Mouse (Mus musculus) ES-E14 (cell line): ENCODE data around the gene Dnhd1. TPM values are rescaled to one million over a fixed set of nuclear protein-coding genes. Genes with fewer than 3 reads are reported as not detected.

Source experiments
- DNase-seq: peaks from one replicate; pipeline ENCODE4 v3.0.0-alpha.2; 2013; ENCODE audit warnings: low read depth, low spot score
- H3K27ac ChIP-seq: 2 replicates; pipeline ENCODE4 v1.5.1; 2012; ENCODE audit warnings: low read depth, mild to moderate bottlenecking, low read length, moderate library complexity, mixed read lengths; ENCODE audit not compliant: poor library complexity, insufficient read depth, severe bottlenecking
- H3K36me3 ChIP-seq: 2 replicates; pipeline ENCODE4 v1.6.1; 2012; ENCODE audit warnings: mild to moderate bottlenecking, low read length, moderate library complexity, mixed read lengths; ENCODE audit not compliant: control insufficient read depth, poor library complexity, insufficient read depth, severe bottlenecking
- H3K4me1 ChIP-seq, 2 experiments: fragments of 150-350 bp in 1 of 2; sonication (generic) in 1 of 2; 2 replicates each; pipeline ENCODE4 v1.6.1; 2012; ENCODE audit warnings: low read length in 2 of 2, mild to moderate bottlenecking in 1 of 2, mixed read lengths in 1 of 2; ENCODE audit not compliant: control insufficient read depth in 2 of 2, insufficient read depth in 2 of 2, poor library complexity in 1 of 2
- H3K4me3 ChIP-seq, 2 experiments: fragments of 150-350 bp in 1 of 2; sonication (generic) in 1 of 2; 2 replicates each; pipeline ENCODE4 v1.5.1; 2012; ENCODE audit warnings: low read length in 2 of 2, low read depth in 1 of 2, mild to moderate bottlenecking in 1 of 2, mixed read lengths in 1 of 2; ENCODE audit not compliant: insufficient read depth in 1 of 2, poor library complexity in 1 of 2, severe bottlenecking in 1 of 2
- H3K9ac ChIP-seq: 2 replicates; pipeline ENCODE4 v1.6.1; 2012; ENCODE audit warnings: low read depth, mild to moderate bottlenecking, low read length, mixed read lengths; ENCODE audit not compliant: poor library complexity, insufficient read depth, severe bottlenecking
- H3K9me3 ChIP-seq: fragments of 150-350 bp; sonication (generic); 2 replicates; pipeline ENCODE4 v1.6.1; 2012; ENCODE audit warnings: low read depth, mild to moderate bottlenecking, low read length; ENCODE audit not compliant: control insufficient read depth, insufficient read depth
- CHD2 ChIP-seq: IDR thresholded peaks from 2 replicates; pipeline ENCODE4 v1.6.1; 2014; ENCODE audit warnings: mild to moderate bottlenecking, low read depth, low read length, inconsistent platforms
- HCFC1 ChIP-seq: IDR thresholded peaks from 2 replicates; pipeline ENCODE4 v1.6.1; 2012; ENCODE audit warnings: low read length, inconsistent platforms, borderline replicate concordance; ENCODE audit not compliant: insufficient read depth
- MAFK ChIP-seq: IDR thresholded peaks from 2 replicates; pipeline ENCODE4 v1.6.1; 2014; ENCODE audit warnings: mild to moderate bottlenecking, low read depth, low read length, inconsistent platforms; ENCODE audit not compliant: insufficient read depth
- ZC3H11A ChIP-seq: IDR thresholded peaks from 2 replicates; pipeline ENCODE4 v1.6.1; 2012; ENCODE audit warnings: low read depth, mild to moderate bottlenecking, inconsistent platforms, low read length, borderline replicate concordance
- ZNF384 ChIP-seq: IDR thresholded peaks from 2 replicates; pipeline ENCODE4 v1.6.1; 2012; ENCODE audit warnings: low read depth, low read length, inconsistent platforms
- in situ Hi-C, 2 experiments: fragments of 600-800 bp; cut with MboI; formaldehyde crosslinking; loops; one replicate each; pipeline ENCODE4 v1.15.1; 2025; ENCODE audit warnings: low sequenced_read_pairs in 2 of 2, inconsistent platforms in 1 of 2; ENCODE audit not compliant: unreplicated experiment in 2 of 2
- total RNA-seq: library from RNA; depleted of rRNA; stranded (reverse); fragments of 300-350 nt; gene quantifications from 2 replicates; pipeline ENCODE4 v1.2.3, GENCODE M21; 2012

The Dnhd1 gene
- total RNA-seq, 1 experiment, result 0.98 TPM

GRCm38 (mm10) chr7:105747776-105748175, 97.1 kb downstream of the Dnhd1 start:
- no peak for DNase-seq

DNA sequence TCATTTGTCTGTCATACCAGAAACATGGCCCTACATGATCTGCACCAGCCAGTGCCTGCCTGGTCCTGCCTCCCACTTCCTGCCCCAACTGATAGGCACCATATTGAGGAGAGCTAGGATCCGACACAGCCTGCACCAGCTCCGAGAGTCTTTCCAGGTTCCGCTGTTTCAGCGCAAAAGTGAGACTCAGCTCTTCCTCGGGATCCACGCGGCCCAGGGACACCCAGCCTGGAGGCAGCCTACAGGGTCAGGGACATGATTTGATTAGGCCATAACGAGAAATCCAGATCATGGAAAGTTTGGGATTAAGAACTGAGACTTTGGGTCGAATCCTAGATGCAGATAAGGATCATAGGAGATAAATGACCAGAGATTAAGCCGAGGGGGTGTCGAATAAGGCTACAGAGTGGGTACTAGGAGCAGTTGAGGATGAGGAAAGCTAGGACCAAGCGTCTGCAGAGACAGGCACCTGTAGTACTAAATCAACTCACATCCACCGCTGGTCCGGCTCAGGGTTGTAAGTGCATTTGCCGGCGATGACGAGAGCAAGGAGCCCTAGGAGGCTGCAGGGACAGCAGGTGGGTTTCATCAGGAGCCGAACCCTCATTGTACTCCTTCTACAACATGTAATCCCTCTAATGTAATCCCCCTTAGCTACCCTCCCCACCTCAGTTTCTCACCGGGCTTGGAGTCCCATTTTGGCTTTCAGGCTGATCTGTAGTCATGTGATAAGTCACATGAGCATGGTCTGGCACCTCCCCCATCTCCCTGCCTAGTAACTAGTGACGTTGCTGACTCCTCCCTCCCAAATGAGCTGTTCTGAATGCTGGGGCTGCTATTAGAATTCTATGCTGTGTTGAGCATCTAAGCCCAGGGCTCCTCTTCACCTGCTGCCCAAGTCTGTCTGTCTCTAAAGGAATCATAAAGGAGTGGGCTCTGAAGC, 101.1 kb downstream of the Dnhd1 start, which contains the start of gene Tpp1:
Gene Tpp1 (minus strand): TSS at position 745 of the 943 bp plus-strand sequence.
- DNase-seq, result peak; percentile 89
- peaks cover 0 to 4% of the 10 kb centered on the region in 2 experiments; a peak in 1 of 4 replicates for H3K4me1 ChIP-seq
- peak within 1 kb of the TSS; percentile 92 for H3K9ac ChIP-seq
- peak within 1 kb of the TSS; percentile 64 to 84 for H3K4me3 ChIP-seq
- H3K36me3 ChIP-seq, result peaks cover 20% of the 10 kb centered on the region
- H3K27ac ChIP-seq, result 0 out of 2 replicates have a peak within 1 kb of the TSS, but pooled peaks have one; percentile 39
- no peaks in the 10 kb centered on the region for H3K9me3 ChIP-seq
- TF ChIP-seq MAFK, result no peak
- TF ChIP-seq HCFC1, result peak; percentile 40; the same call in 1 of the 2 replicates
- TF ChIP-seq CHD2, result peak; percentile 95
- TF ChIP-seq ZNF384, result no peak
- no peak for TF ChIP-seq ZC3H11A
- in situ Hi-C loops, result no loop called here

More at GRCm38 (mm10) chr7:105747776-105748175, 97.1 kb downstream of the Dnhd1 start:
- Histone ChIP-seq H3K4me1 (peaks cover 0 to 3% of the 10 kb centered on the region in 2 experiments; a peak in 1 of 4 replicates), H3K27ac (no peak overlapping the region), H3K36me3 (peaks cover 27% of the 10 kb centered on the region), H3K4me3 (no peak overlapping the region), H3K9me3 (no peaks in the 10 kb centered on the region), H3K9ac (no peak overlapping the region)
- in situ Hi-C loops, result no loop called here
- TF ChIP-seq ZNF384, result no peak
- no peak for TF ChIP-seq MAFK
- no peak for TF ChIP-seq CHD2
- TF ChIP-seq HCFC1, result no peak
- no peak for TF ChIP-seq ZC3H11A

DNA sequence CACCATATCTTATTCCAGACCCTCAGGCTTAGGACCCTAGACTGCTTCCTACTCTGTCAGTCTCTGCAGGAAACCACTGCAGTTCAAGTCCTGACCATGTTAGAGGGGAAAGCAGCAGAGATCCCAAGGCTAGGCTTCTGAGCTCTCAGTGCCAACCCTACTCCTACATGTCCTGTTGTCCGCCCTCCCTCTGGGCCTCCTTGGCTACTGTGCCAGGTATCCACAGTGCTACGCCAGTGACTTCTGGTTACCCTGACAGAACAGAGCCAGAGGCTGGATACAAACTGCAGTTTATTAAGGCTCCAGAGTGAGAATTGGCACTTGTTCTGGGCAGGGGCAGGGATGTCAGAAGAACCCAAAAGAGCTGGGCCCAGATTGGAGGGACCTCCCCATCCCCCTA, 102.1 kb downstream of the Dnhd1 start:
- TF ChIP-seq HCFC1, result no peak
- TF ChIP-seq ZC3H11A, result no peak
- TF ChIP-seq MAFK, result no peak
- TF ChIP-seq CHD2, result no peak
- TF ChIP-seq ZNF384, result no peak
- Histone ChIP-seq H3K9ac (no peak overlapping the region), H3K4me1 (peaks cover 0 to 4% of the 10 kb centered on the region in 2 experiments; a peak in 1 of 4 replicates), H3K27ac (no peak overlapping the region), H3K4me3 (no peak overlapping the region), H3K9me3 (no peaks in the 10 kb centered on the region), H3K36me3 (peaks cover 15% of the 10 kb centered on the region)
- no peak for DNase-seq
- in situ Hi-C loops, result no loop called here

GRCm38 (mm10) chr7:105753281-105753680, 102.7 kb downstream of the Dnhd1 start:
- Histone ChIP-seq H3K36me3 (peaks cover 13% of the 10 kb centered on the region), H3K9me3 (no peaks in the 10 kb centered on the region), H3K27ac (no peak overlapping the region), H3K9ac (no peak overlapping the region), H3K4me1 (peaks cover 0 to 4% of the 10 kb centered on the region in 2 experiments; a peak in 1 of 4 replicates), H3K4me3 (no peak overlapping the region)
- no peak for DNase-seq
- no peak for TF ChIP-seq HCFC1
- TF ChIP-seq ZNF384, result no peak
- no peak for TF ChIP-seq ZC3H11A
- no peak for TF ChIP-seq MAFK
- no peak for TF ChIP-seq CHD2
- in situ Hi-C loops, result no loop called here
